ENCODE assay signal across 31 mouse cellular contexts in genomic region chr1:191089355-191089754, GRCm38 (mm10). TPM values are rescaled to one million over a fixed set of nuclear protein-coding genes. Genes with fewer than 3 reads are reported as not detected.
"Had no signal": no experiment of that assay in that cellular context is flagged by ENCODE, and none has a peak within 500 bp of the region (broad histone marks: within the 10 kb centered on the region; RNA-seq: fewer than 3 reads in every experiment).

No protein-coding gene starts in this region.

- H3K27ac ChIP-seq: gastrocnemius, adult 2 months; hindbrain, embryonic 10.5 days; hindbrain, embryonic 12.5 days; hindbrain, embryonic 14.5 days; layer of hippocampus, adult 2 months; left cerebral cortex, adult 2 months; limb, embryonic 10.5 days; limb, embryonic 12.5 days; liver, embryonic 13.5 days had no signal

- H3K4me2 ChIP-seq: heart, embryonic 11.5 days; hindbrain, embryonic 12.5 days; hindbrain, embryonic 14.5 days; limb, embryonic 12.5 days; liver, embryonic 11.5 days; liver, embryonic 13.5 days had no signal

- H3K4me1 ChIP-seq: hindbrain, embryonic 10.5 days; hindbrain, embryonic 12.5 days; limb, embryonic 12.5 days had no signal

- ATAC-seq: hindbrain, embryonic 16.5 days; inflammation-experienced regulatory T-cells, adult 6 months; intestine, postnatal 0 days had no signal

- DNase-seq: gastrocnemius, adult 2 months; gastrocnemius, postnatal 10 days; gastrocnemius, postnatal 25 days; heart, adult 18-20 months; heart, postnatal 10 days; heart, postnatal 4 days; kidney, adult 18-20 months; kidney, adult 8-10 months; kidney, postnatal 10 days; kidney, postnatal 25 days; kidney, postnatal 4 days; liver; liver, embryonic 13.5 days had no signal

- H3K9me3 ChIP-seq: hindbrain, embryonic 10.5 days; hindbrain, embryonic 12.5 days; limb, embryonic 10.5 days; limb, embryonic 12.5 days; liver, embryonic 13.5 days had no signal

- H3K9ac ChIP-seq: hindbrain, embryonic 12.5 days; hindbrain, embryonic 14.5 days; limb, embryonic 12.5 days; liver, embryonic 13.5 days had no signal

- H3K27me3 ChIP-seq: hindbrain, embryonic 12.5 days; limb, embryonic 12.5 days had no signal

- H3K4me3 ChIP-seq: gastrocnemius, adult 2 months; hindbrain, embryonic 10.5 days; hindbrain, embryonic 12.5 days; layer of hippocampus, adult 2 months; left cerebral cortex, adult 2 months; limb, embryonic 10.5 days; limb, embryonic 12.5 days; liver, embryonic 13.5 days had no signal

RNA-seq across cellular contexts. Expression of gene Spata45, which starts 52.9 kb away (rescaled TPM):
- polyA plus RNA-seq: frontal cortex, adult 2 months; heart, embryonic 14.5 days; heart, embryonic 16.5 days; hindbrain, embryonic 10.5 days; hindbrain, embryonic 12.5 days; hindbrain, embryonic 14.5 days; hindbrain, embryonic 16.5 days; kidney, embryonic 14.5 days; kidney, embryonic 16.5 days; limb, embryonic 10.5 days; limb, embryonic 12.5 days; limb, embryonic 14.5 days; liver, embryonic 11.5 days; liver, embryonic 13.5 days had no signal
